Mouse (Mus musculus) MEL (cell line): ENCODE data around the gene Scfd2. TPM values are rescaled to one million over a fixed set of nuclear protein-coding genes. Genes with fewer than 3 reads are reported as not detected.

Experiments used
- DNase-seq: peaks from one replicate; pipeline ENCODE4 v3.0.0; 2011; ENCODE audit warnings: low read depth, low spot score
- H3K27ac ChIP-seq: 2 replicates; pipeline ENCODE4 v1.5.1; 2012; ENCODE audit warnings: low read depth, mild to moderate bottlenecking, control low read depth, low read length, moderate library complexity; ENCODE audit not compliant: control insufficient read depth
- H3K27me3 ChIP-seq, 2 experiments: fragments of 150-350 bp in 1 of 2; sonication (generic) in 1 of 2; 2 replicates each; pipeline ENCODE4 v1.6.1; 2012; ENCODE audit warnings: low read length in 2 of 2, mild to moderate bottlenecking in 2 of 2, improper control_type of control experiment in 1 of 2, moderate library complexity in 1 of 2; ENCODE audit not compliant: insufficient read depth in 2 of 2, control insufficient read depth in 1 of 2
- H3K36me3 ChIP-seq, 2 experiments: 2 replicates each; pipeline ENCODE4 v1.6.1; 2012 to 2014; ENCODE audit warnings: low read length in 2 of 2, improper control_type of control experiment in 1 of 2, inconsistent platforms in 1 of 2, mild to moderate bottlenecking in 1 of 2; ENCODE audit not compliant: insufficient read depth in 2 of 2, control insufficient read depth in 1 of 2
- H3K4me1 ChIP-seq, 2 experiments: fragments of 150-350 bp in 1 of 2; sonication (generic) in 1 of 2; 2 replicates each; pipeline ENCODE4 v1.6.1; 2012; ENCODE audit warnings: low read length in 2 of 2, improper control_type of control experiment in 1 of 2, mild to moderate bottlenecking in 1 of 2; ENCODE audit not compliant: insufficient read depth in 2 of 2, control insufficient read depth in 1 of 2
- H3K4me3 ChIP-seq, 2 experiments: fragments of 150-350 bp in 1 of 2; sonication (generic) in 1 of 2; 2 replicates each; pipeline ENCODE4 v1.5.1; 2012; ENCODE audit warnings: low read depth in 2 of 2, low read length in 2 of 2, mild to moderate bottlenecking in 2 of 2, moderate library complexity in 2 of 2, control low read depth in 1 of 2, improper control_type of control experiment in 1 of 2; ENCODE audit not compliant: control insufficient read depth in 1 of 2, insufficient read depth in 1 of 2
- H3K79me2 ChIP-seq: 2 replicates; pipeline ENCODE4 v1.6.1; 2012; ENCODE audit warnings: mild to moderate bottlenecking, low read length, moderate library complexity; ENCODE audit not compliant: control insufficient read depth, poor library complexity, insufficient read depth
- H3K9ac ChIP-seq: 2 replicates; pipeline ENCODE4 v1.6.1; 2012; ENCODE audit warnings: low read depth, mild to moderate bottlenecking, control low read depth, low read length, moderate library complexity; ENCODE audit not compliant: control insufficient read depth, poor library complexity, severe bottlenecking
- H3K9me3 ChIP-seq: fragments of 150-350 bp; sonication (generic); replicated peaks from 2 replicates; pipeline ENCODE4 v1.6.1; 2012; ENCODE audit warnings: mild to moderate bottlenecking, low read length, improper control_type of control experiment, moderate library complexity; ENCODE audit not compliant: insufficient read depth
- BHLHE40 ChIP-seq: IDR thresholded peaks from 2 replicates; pipeline ENCODE4 v1.6.1; 2012; ENCODE audit warnings: low read depth, mild to moderate bottlenecking, inconsistent platforms, low read length, improper control_type of control experiment, borderline replicate concordance
- CHD1 ChIP-seq: IDR thresholded peaks from 2 replicates; pipeline ENCODE4 v1.6.1; 2012; ENCODE audit warnings: low read depth, mild to moderate bottlenecking, inconsistent platforms, low read length, improper control_type of control experiment
- CTCF ChIP-seq, 3 experiments: IDR thresholded peaks in 2 of 3; conservative IDR thresholded peaks in 1 of 3; 2 replicates each; pipeline ENCODE4 v1.5.1; 2011 to 2012; ENCODE audit warnings: low read length in 3 of 3, low read depth in 2 of 3, mild to moderate bottlenecking in 2 of 3, improper control_type of control experiment in 1 of 3, inconsistent platforms in 1 of 3, mixed read lengths in 1 of 3, moderate library complexity in 1 of 3; ENCODE audit not compliant: control insufficient read depth in 1 of 3, insufficient read depth in 1 of 3, poor library complexity in 1 of 3, severe bottlenecking in 1 of 3
- ELF1 ChIP-seq: IDR thresholded peaks from 2 replicates; pipeline ENCODE4 v1.6.1; 2014; ENCODE audit warnings: low read depth, mild to moderate bottlenecking, inconsistent platforms, low read length, improper control_type of control experiment, moderate library complexity
- EP300 ChIP-seq, 2 experiments: IDR thresholded peaks; 2 replicates each; pipeline ENCODE4 v1.6.1; 2011; ENCODE audit warnings: improper control_type of control experiment in 2 of 2, low read length in 2 of 2, low read depth in 1 of 2, mild to moderate bottlenecking in 1 of 2
- HCFC1 ChIP-seq: IDR thresholded peaks from 2 replicates; pipeline ENCODE4 v1.6.1; 2012; ENCODE audit warnings: low read depth, mild to moderate bottlenecking, inconsistent platforms, low read length, improper control_type of control experiment, moderate library complexity
- JUND ChIP-seq: IDR thresholded peaks from 2 replicates; pipeline ENCODE4 v1.6.1; 2011; ENCODE audit warnings: low read depth, mild to moderate bottlenecking, improper control_type of control experiment, low read length
- MEF2A ChIP-seq: IDR thresholded peaks from 2 replicates; pipeline ENCODE4 v1.6.1; 2014; ENCODE audit warnings: low read depth, mild to moderate bottlenecking, inconsistent platforms, low read length, improper control_type of control experiment; ENCODE audit not compliant: poor library complexity, insufficient replicate concordance, severe bottlenecking; ENCODE audit errors: extremely low read depth
- MXI1 ChIP-seq: IDR thresholded peaks from 2 replicates; pipeline ENCODE4 v1.6.1; 2011; ENCODE audit warnings: mild to moderate bottlenecking, low read depth, low read length, improper control_type of control experiment
- MYB ChIP-seq: IDR thresholded peaks from 2 replicates; pipeline ENCODE4 v1.6.1; 2011; ENCODE audit warnings: mild to moderate bottlenecking, low read depth, low read length, improper control_type of control experiment
- NELFE ChIP-seq: IDR thresholded peaks from 2 replicates; pipeline ENCODE4 v1.6.1; 2011; ENCODE audit warnings: low read depth, low read length, improper control_type of control experiment
- POLR2AphosphoS5 ChIP-seq: IDR thresholded peaks from 2 replicates; pipeline ENCODE4 v1.6.1; 2012; ENCODE audit warnings: low read depth, borderline replicate concordance, mild to moderate bottlenecking, inconsistent platforms, low read length, moderate library complexity, mixed read lengths
- RCOR1 ChIP-seq: IDR thresholded peaks from 2 replicates; pipeline ENCODE4 v1.6.1; 2012; ENCODE audit warnings: low read depth, mild to moderate bottlenecking, inconsistent platforms, low read length, improper control_type of control experiment
- SIN3A ChIP-seq: IDR thresholded peaks from 2 replicates; pipeline ENCODE4 v1.6.1; 2012; ENCODE audit warnings: low read length, improper control_type of control experiment, inconsistent platforms
- SMC3 ChIP-seq: IDR thresholded peaks from 2 replicates; pipeline ENCODE4 v1.6.1; 2011; ENCODE audit warnings: low read depth, low read length, improper control_type of control experiment
- TAL1 ChIP-seq: IDR thresholded peaks from 2 replicates; pipeline ENCODE4 v1.6.1; 2012; ENCODE audit warnings: mild to moderate bottlenecking, inconsistent platforms, low read length, moderate library complexity, mixed read lengths
- USF2 ChIP-seq, 2 experiments: IDR thresholded peaks; 2 replicates each; pipeline ENCODE4 v1.6.1; 2011 to 2012; ENCODE audit warnings: improper control_type of control experiment in 2 of 2, low read length in 2 of 2, borderline replicate concordance in 1 of 2, inconsistent platforms in 1 of 2, low read depth in 1 of 2, mild to moderate bottlenecking in 1 of 2; ENCODE audit not compliant: insufficient read depth in 1 of 2
- ZC3H11A ChIP-seq: IDR thresholded peaks from 2 replicates; pipeline ENCODE4 v1.6.1; 2012; ENCODE audit warnings: low read depth, mild to moderate bottlenecking, inconsistent platforms, low read length, improper control_type of control experiment
- ZKSCAN1 ChIP-seq: IDR thresholded peaks from 2 replicates; pipeline ENCODE4 v1.6.1; 2012; ENCODE audit warnings: low read depth, mild to moderate bottlenecking, inconsistent platforms, low read length, improper control_type of control experiment, moderate library complexity
- ZMIZ1 ChIP-seq: IDR thresholded peaks from 2 replicates; pipeline ENCODE4 v1.6.1; 2012; ENCODE audit warnings: low read depth, mild to moderate bottlenecking, inconsistent platforms, low read length, improper control_type of control experiment, moderate library complexity
- polyA plus RNA-seq, 2 experiments: library from polyadenylated mRNA; stranded (reverse) in 1 of 2; unstranded in 1 of 2; fragments of >175 nt in 1 of 2; fragments of >200 nt in 1 of 2; gene quantifications; 2 replicates each; pipeline versions ENCODE4 v1.2.1 to v1.2.4; 2012; ENCODE audit warnings: low replicate concordance in 2 of 2, low read depth in 1 of 2; ENCODE audit not compliant: insufficient read length in 2 of 2, insufficient read depth in 1 of 2, missing spikeins in 1 of 2
- total RNA-seq: library from RNA; depleted of rRNA; stranded (reverse); fragments of 300-350 nt; gene quantifications from 2 replicates; pipeline ENCODE4 v1.2.3, GENCODE M21; 2012

Scfd2 gene
- total and polyA plus RNA-seq, 3 experiments, result 18.8 to 20.3 TPM; not detected in 1

- H3K79me2 ChIP-seq, result no peaks in the 10 kb centered on the region
- H3K36me3 ChIP-seq, result no peaks in the 10 kb centered on the region
- H3K4me1 ChIP-seq, result no peaks in the 10 kb centered on the region
These were observed 307.1 kb downstream of the Scfd2 start for GRCm38 (mm10) chr5:74224480-74224879.

GRCm38 (mm10) chr5:74222626-74223025, 308.9 kb downstream of the Scfd2 start:
- H3K9ac ChIP-seq, result no peak overlapping the region
- TF ChIP-seq POLR2AphosphoS5 (no peak), ZKSCAN1 (no peak), BHLHE40 (no peak), EP300 (IDR thresholded peaks at IDR 0.05; ENCODE audit: low read depth in 1 of 2, low read length in 2 of 2) (no peak), CHD1 (no peak)
- H3K79me2 ChIP-seq, result no peaks in the 10 kb centered on the region
- H3K4me3 ChIP-seq, result no peak overlapping the region
- DNase-seq, result no peak
- no peak overlapping the region for H3K27ac ChIP-seq
- H3K36me3 ChIP-seq, result no peaks in the 10 kb centered on the region
- no peaks in the 10 kb centered on the region for H3K9me3 ChIP-seq
- H3K4me1 ChIP-seq, result no peaks in the 10 kb centered on the region
- H3K27me3 ChIP-seq, result no peaks in the 10 kb centered on the region

More at GRCm38 (mm10) chr5:74224480-74224879, 307.1 kb downstream of the Scfd2 start:
- no peaks in the 10 kb centered on the region for H3K27me3 ChIP-seq
- no peak overlapping the region for H3K27ac ChIP-seq
- H3K4me3 ChIP-seq, result no peak overlapping the region
- no peak for TF ChIP-seq MYB
- TF ChIP-seq USF2 (IDR thresholded peaks at IDR 0.05; ENCODE audit: borderline replicate concordance in 1 of 2, insufficient read depth in 1 of 2, low read depth in 1 of 2, low read length in 2 of 2), result no peak
- no peak for TF ChIP-seq EP300 (IDR thresholded peaks at IDR 0.05; ENCODE audit: low read depth in 1 of 2, low read length in 2 of 2)
- TF ChIP-seq JUND, result no peak
- TF ChIP-seq NELFE, result no peak
- no peak for TF ChIP-seq MXI1
- TF ChIP-seq SMC3, result no peak
- no peak for TF ChIP-seq TAL1
- no peak for TF ChIP-seq ZC3H11A
- TF ChIP-seq RCOR1, result no peak
- TF ChIP-seq ELF1, result no peak
- TF ChIP-seq HCFC1, result no peak
- TF ChIP-seq ZMIZ1, result no peak
- no peak for TF ChIP-seq CTCF (IDR thresholded peaks at IDR 0.05 in 2 of 3, conservative IDR thresholded peaks at IDR 0.05 in 1 of 3; ENCODE audit: control insufficient read depth in 1 of 3, insufficient read depth in 1 of 3, low read depth in 2 of 3, low read length in 3 of 3, poor library complexity in 1 of 3, severe bottlenecking in 1 of 3)
- no peak for TF ChIP-seq MEF2A
- no peak for TF ChIP-seq SIN3A
- H3K9ac ChIP-seq, result no peak overlapping the region
- no peak for DNase-seq
- no peaks in the 10 kb centered on the region for H3K9me3 ChIP-seq
